In the genomic region with DNA sequence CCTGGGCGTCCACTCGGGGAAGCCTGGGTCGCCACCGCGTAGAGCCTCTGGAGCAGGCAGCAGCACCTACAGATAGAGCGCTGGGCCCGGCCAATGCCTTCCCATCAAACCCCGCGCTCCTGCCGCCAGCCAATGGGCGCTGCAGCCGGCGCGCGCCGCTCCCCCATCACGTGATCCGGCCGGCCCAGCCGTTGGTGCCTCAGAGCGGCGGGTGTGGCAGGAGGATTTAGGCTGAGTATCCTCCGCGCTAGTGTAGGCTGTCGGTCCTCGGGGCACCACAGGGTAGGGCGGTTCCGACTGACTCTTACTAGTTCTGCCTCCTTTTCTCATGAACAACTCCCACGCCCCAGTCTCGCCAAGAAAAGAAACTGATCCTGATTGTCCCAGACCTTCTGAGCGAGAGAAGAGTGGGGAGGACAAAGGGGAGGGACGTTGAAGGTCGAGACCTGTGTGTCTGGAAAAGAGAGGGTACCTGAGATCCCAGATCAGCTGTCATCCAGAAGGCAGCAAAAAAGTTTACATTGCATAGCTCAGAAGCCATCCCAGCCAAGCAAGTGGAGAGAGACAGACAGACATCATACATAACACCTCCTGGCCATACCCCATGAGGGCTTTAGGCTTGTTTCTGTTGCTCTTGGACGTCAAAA, we compare ENCODE assay signal across 7 mouse cellular contexts. TPM values are rescaled to one million over a fixed set of nuclear protein-coding genes. Genes with fewer than 3 reads are reported as not detected.
A peak's percentile ranks its signal among the peaks of the same experiment; 100 is the strongest.
DNase-seq lines count a peak whose midpoint lies in the region; ATAC-seq and TF ChIP-seq lines count a peak whose summit lies in the region.

A gene (minus strand): TSS at position 593 of the 647 bp plus-strand sequence.

- 0% methylated on average over 34 of the region's 34 CpGs for WGBS in embryonic facial prominence, embryonic 11.5 days
- under 1% methylated on average over 34 of the region's 34 CpGs for WGBS in limb, embryonic 12.5 days
- under 1% methylated on average over 34 of the region's 34 CpGs for WGBS in midbrain, embryonic 15.5 days
- WGBS in spleen, adult 2 months: 1% methylated on average over 34 of the region's 34 CpGs

- DNase-seq in adrenal gland, postnatal 14 days: peak; percentile 96
- DNase-seq in embryonic facial prominence, embryonic 11.5 days (ENCODE audit: low spot score): peak; percentile 94
- peak; percentile 94 for DNase-seq in kidney, adult 18-20 months
- peak; percentile 60 to 92 for DNase-seq in spleen, adult 2 months (ENCODE audit: low read depth in 1 of 2, low spot score in 2 of 2)

- peak within 1 kb of the TSS; percentile 83 for H3K9ac ChIP-seq in embryonic facial prominence, embryonic 11.5 days (replicated peaks; ENCODE audit: low read length)
- peak within 1 kb of the TSS; percentile 95 for H3K9ac ChIP-seq in limb, embryonic 12.5 days (replicated peaks)
- H3K9ac ChIP-seq in midbrain, embryonic 15.5 days: peak within 1 kb of the TSS; percentile 98

- no peaks in the 10 kb centered on the region for H3K9me3 ChIP-seq in embryonic facial prominence, embryonic 11.5 days (replicated peaks; ENCODE audit: control insufficient read depth, low read length)
- no peaks in the 10 kb centered on the region for H3K9me3 ChIP-seq in limb, embryonic 12.5 days
- no peaks in the 10 kb centered on the region for H3K9me3 ChIP-seq in midbrain, embryonic 15.5 days

- no peaks in the 10 kb centered on the region for H3K27me3 ChIP-seq in embryonic facial prominence, embryonic 11.5 days (ENCODE audit: control insufficient read depth, insufficient read depth, low read length)
- no peaks in the 10 kb centered on the region for H3K27me3 ChIP-seq in limb, embryonic 12.5 days
- 0 out of 2 replicates have a peak, but pooled peaks cover 2% of the 10 kb centered on the region for H3K27me3 ChIP-seq in midbrain, embryonic 15.5 days (replicated peaks)
- no peaks in the 10 kb centered on the region for H3K27me3 ChIP-seq in spleen, adult 2 months (ENCODE audit: control insufficient read depth, insufficient read depth, low read length)

- no peaks in the 10 kb centered on the region for H3K4me1 ChIP-seq in embryonic facial prominence, embryonic 11.5 days (ENCODE audit: control insufficient read depth, insufficient read depth, low read length)
- peaks cover 9% of the 10 kb centered on the region for H3K4me1 ChIP-seq in limb, embryonic 12.5 days (replicated peaks)
- H3K4me1 ChIP-seq in midbrain, embryonic 15.5 days: peaks cover 16% of the 10 kb centered on the region
- H3K4me1 ChIP-seq in spleen, adult 2 months (ENCODE audit: control insufficient read depth, insufficient read depth, insufficient read length): no peaks in the 10 kb centered on the region

- H3K27ac ChIP-seq in embryonic facial prominence, embryonic 11.5 days (replicated peaks; ENCODE audit: low read depth, low read length): 0 out of 2 replicates have a peak within 1 kb of the TSS, but pooled peaks have one; percentile 31
- H3K27ac ChIP-seq in limb, embryonic 12.5 days: peak within 1 kb of the TSS; percentile 88
- H3K27ac ChIP-seq in midbrain, embryonic 15.5 days: peak within 1 kb of the TSS; percentile 84
- H3K27ac ChIP-seq in spleen, adult 2 months (ENCODE audit: insufficient read depth, low read length): peak within 1 kb of the TSS; percentile 35; the same call in 1 of the 2 replicates

- peak; percentile 3; the same call in 1 of the 2 replicates for TF ChIP-seq POLR2A in spleen, adult 2 months (IDR thresholded peaks at IDR 0.05; ENCODE audit: low read depth, low read length)

- peak within 1 kb of the TSS; percentile 88 for H3K4me3 ChIP-seq in embryonic facial prominence, embryonic 11.5 days (ENCODE audit: low read depth, low read length)
- peak within 1 kb of the TSS; percentile 97 for H3K4me3 ChIP-seq in limb, embryonic 12.5 days (replicated peaks)
- H3K4me3 ChIP-seq in midbrain, embryonic 15.5 days: peak within 1 kb of the TSS; percentile 96
- peak within 1 kb of the TSS; percentile 86 for H3K4me3 ChIP-seq in spleen, adult 2 months (ENCODE audit: extremely low read depth, insufficient read depth, insufficient read length)

- peak; percentile 98 for ATAC-seq in embryonic facial prominence, embryonic 11.5 days (replicated peaks; ENCODE audit: insufficient number of reproducible peaks, low FRiP score, low TSS enrichment, low read depth)
- ATAC-seq in granulocyte monocyte progenitor cell, adult 5-6 weeks (replicated peaks; ENCODE audit: poor library complexity, severe bottlenecking): peak; percentile 95
- peak; percentile 98 for ATAC-seq in limb, embryonic 12.5 days (ENCODE audit: insufficient number of reproducible peaks, insufficient read depth, low FRiP score, low TSS enrichment, low read depth)
- ATAC-seq in midbrain, embryonic 15.5 days (replicated peaks): peak; percentile 100

- peak within 1 kb of the TSS; percentile 86 for H3K4me2 ChIP-seq in embryonic facial prominence, embryonic 11.5 days (ENCODE audit: low read depth, low read length)
- H3K4me2 ChIP-seq in limb, embryonic 12.5 days: peak within 1 kb of the TSS; percentile 84
- peak within 1 kb of the TSS; percentile 81 for H3K4me2 ChIP-seq in midbrain, embryonic 15.5 days

- TF ChIP-seq CTCF in spleen, adult 2 months (IDR thresholded peaks at IDR 0.05; ENCODE audit: extremely low read depth, insufficient read depth, insufficient read length, insufficient replicate concordance): no peak

- no peaks in the 10 kb centered on the region for H3K36me3 ChIP-seq in embryonic facial prominence, embryonic 11.5 days (replicated peaks; ENCODE audit: control insufficient read depth, insufficient read depth, low read depth, low read length)
- H3K36me3 ChIP-seq in limb, embryonic 12.5 days: no peaks in the 10 kb centered on the region
- no peaks in the 10 kb centered on the region for H3K36me3 ChIP-seq in midbrain, embryonic 15.5 days (replicated peaks)
- H3K36me3 ChIP-seq in spleen, adult 2 months (ENCODE audit: control insufficient read depth, insufficient read depth, low read length): no peaks in the 10 kb centered on the region

RNA-seq across cellular contexts. Expression of the gene that starts here (rescaled TPM):
- total RNA-seq in adrenal gland, postnatal 14 days (2021): 12.8 and 13.5 TPM in 2 replicates
- polyA plus RNA-seq in embryonic facial prominence, embryonic 11.5 days (2014; fragmentation: Nextera tagmentation; extraction: Ambion mirVana): 39.6 and 42.1 TPM in 2 replicates
- 21.6 and 38.0 TPM in 2 replicates for total RNA-seq in granulocyte monocyte progenitor cell, adult 5-6 weeks (2014; fragmentation: Nextera tagmentation)
- 52.6 and 53.5 TPM in 2 replicates for total RNA-seq in granulocyte monocyte progenitor cell, adult 5-6 weeks (2017)
- 80.8 and 90.7 TPM in 2 replicates for polyA plus RNA-seq in limb, embryonic 12.5 days (2016; fragmentation: Nextera tagmentation; extraction: Ambion mirVana)
- polyA plus RNA-seq in midbrain, embryonic 15.5 days (2015; fragmentation: Nextera tagmentation; extraction: Ambion mirVana): 43.4 and 49.4 TPM in 2 replicates
- 2.7 and 3.0 TPM in 2 replicates for polyA plus RNA-seq in spleen, adult 2 months (2012; rRNA removed)

Comparison
In these comparisons a context has a peak if more than half of its experiments do, and no peak if none do; other contexts are left out.
1. Peak in every context shown above with its lines: DNase-seq, ATAC-seq, H3K4me3 ChIP-seq and H3K27ac ChIP-seq.
2. RNA of the gene that starts here (polyA plus RNA-seq): 80.8 to 90.7 TPM in limb, embryonic 12.5 days, 43.4 to 49.4 TPM in midbrain, embryonic 15.5 days and 39.6 to 42.1 TPM in embryonic facial prominence, embryonic 11.5 days; 2.7 to 3.0 TPM in spleen, adult 2 months; every median in the first group is over 10 times any median in the second.
3. H3K27ac ChIP-seq: peak in every context shown above with its lines; median percentile 88 in limb, embryonic 12.5 days; 84 in midbrain, embryonic 15.5 days; 35 in spleen, adult 2 months; 31 in embryonic facial prominence, embryonic 11.5 days.